Mouse (Mus musculus): ENCODE measurements around the gene Prkaca. TPM values are rescaled to one million over a fixed set of nuclear protein-coding genes. Genes with fewer than 3 reads are reported as not detected.
A peak's percentile ranks its signal among the peaks of the same experiment; 100 is the strongest.
"Not testable (repeated sequence)": the region's sequence is repeated elsewhere in the genome, so short reads cannot be mapped to it uniquely, and the experiment has no call there.

Prkaca gene
- polyA plus RNA-seq, 1 experiment from 2014 or later, result 59.2 TPM

GRCm38 (mm10) chr8:83982449-83982848, 9.7 kb downstream of the Prkaca start:
- 93% methylated on average over 4 of the region's 4 CpGs for WGBS (ENCODE audit: missing documents)
- no peak overlapping the region for H3K27ac ChIP-seq
- peaks cover 45% of the 10 kb centered on the region for H3K36me3 ChIP-seq (ENCODE audit: inconsistent target)
- no peak overlapping the region for H3K4me3 ChIP-seq (ENCODE audit: inconsistent target)
- peaks cover 23% of the 10 kb centered on the region; the same call in 1 of the 2 replicates for H3K79me2 ChIP-seq (ENCODE audit: inconsistent target)

- peaks cover 15% of the 10 kb centered on the region; the same call in 1 of the 2 replicates for H3K79me2 ChIP-seq (ENCODE audit: inconsistent target)
- H3K4me3 ChIP-seq (ENCODE audit: inconsistent target); H3K27ac ChIP-seq: not testable (repeated sequence)
- WGBS (ENCODE audit: missing documents), result 90% methylated on average over 2 of the region's 2 CpGs
- H3K36me3 ChIP-seq (ENCODE audit: inconsistent target), result peaks cover 45% of the 10 kb centered on the region
Measured at GRCm38 (mm10) chr8:83983222-83983621, 10.4 kb downstream of the Prkaca start.

- peak overlapping the region; percentile 62 for H3K27ac ChIP-seq
- no peaks in the 10 kb centered on the region for H3K79me2 ChIP-seq (ENCODE audit: inconsistent target)
- 27% methylated on average over 6 of the region's 7 CpGs for WGBS (ENCODE audit: missing documents)
- no peak overlapping the region for H3K4me3 ChIP-seq (ENCODE audit: inconsistent target)
- H3K36me3 ChIP-seq (ENCODE audit: inconsistent target), result peaks cover 32% of the 10 kb centered on the region
Measured at GRCm38 (mm10) chr8:83989243-83989642, 16.4 kb downstream of the Prkaca start.

- H3K79me2 ChIP-seq (ENCODE audit: inconsistent target), result no peaks in the 10 kb centered on the region
- no peak overlapping the region for H3K4me3 ChIP-seq (ENCODE audit: inconsistent target)
- no peak overlapping the region for H3K27ac ChIP-seq
- peaks cover 25% of the 10 kb centered on the region for H3K36me3 ChIP-seq (ENCODE audit: inconsistent target)
- 93% methylated on average over 14 of the region's 14 CpGs for WGBS (ENCODE audit: missing documents)
Measured at GRCm38 (mm10) chr8:83990170-83990569, 17.4 kb downstream of the Prkaca start.

- no peak overlapping the region for H3K4me3 ChIP-seq (ENCODE audit: inconsistent target)
- H3K27ac ChIP-seq, result no peak overlapping the region
- peaks cover 8% of the 10 kb centered on the region; the same call in 1 of the 2 replicates for H3K36me3 ChIP-seq (ENCODE audit: inconsistent target)
- no peaks in the 10 kb centered on the region for H3K79me2 ChIP-seq (ENCODE audit: inconsistent target)
- 89% methylated on average over 2 of the region's 2 CpGs for WGBS (ENCODE audit: missing documents)
Measured at GRCm38 (mm10) chr8:83992488-83992887, 19.7 kb downstream of the Prkaca start.

- Histone ChIP-seq H3K36me3 (ENCODE audit: inconsistent target) (0 out of 2 replicates have a peak, but pooled peaks cover 8% of the 10 kb centered on the region), H3K79me2 (ENCODE audit: inconsistent target) (peaks cover 3% of the 10 kb centered on the region; the same call in 1 of the 2 replicates), H3K27ac (no peak overlapping the region), H3K4me3 (ENCODE audit: inconsistent target) (no peak overlapping the region)
- 10% methylated on average over 2 of the region's 3 CpGs for WGBS (ENCODE audit: missing documents)
Measured at GRCm38 (mm10) chr8:83994030-83994429, 21.2 kb downstream of the Prkaca start.

GRCm38 (mm10) chr8:83995973-83996372, 23.2 kb downstream of the Prkaca start:
- Histone ChIP-seq H3K79me2 (ENCODE audit: inconsistent target) (peaks cover 6% of the 10 kb centered on the region; the same call in 1 of the 2 replicates), H3K4me3 (ENCODE audit: inconsistent target) (peak overlapping the region; percentile 36; the same call in 1 of the 2 replicates), H3K27ac (no peak overlapping the region), H3K36me3 (ENCODE audit: inconsistent target) (peaks cover 3% of the 10 kb centered on the region; the same call in 1 of the 2 replicates)
- 37% methylated on average over 10 of the region's 12 CpGs for WGBS (ENCODE audit: missing documents)

GRCm38 (mm10) chr8:83996567-83997505, 24.0 kb downstream of the Prkaca start:
- under 1% methylated on average over 47 of the region's 103 CpGs for WGBS (ENCODE audit: missing documents)
- H3K27ac ChIP-seq, result peak overlapping the region; percentile 57
- H3K79me2 ChIP-seq (ENCODE audit: inconsistent target), result peaks cover 6% of the 10 kb centered on the region; the same call in 1 of the 2 replicates
- H3K36me3 ChIP-seq (ENCODE audit: inconsistent target), result no peaks in the 10 kb centered on the region; the same call in 1 of the 2 replicates
- peak overlapping the region; percentile 36 for H3K4me3 ChIP-seq (ENCODE audit: inconsistent target)

- H3K27ac ChIP-seq, result peak within 1 kb of the TSS; percentile 57
- H3K79me2 ChIP-seq (ENCODE audit: inconsistent target), result peaks cover 7% of the 10 kb centered on the region; the same call in 1 of the 2 replicates
- under 1% methylated on average over 50 of the region's 112 CpGs for WGBS (ENCODE audit: missing documents)
- peak within 1 kb of the TSS; percentile 36 for H3K4me3 ChIP-seq (ENCODE audit: inconsistent target)
- H3K36me3 ChIP-seq (ENCODE audit: inconsistent target), result no peaks in the 10 kb centered on the region; the same call in 1 of the 2 replicates
Measured at GRCm38 (mm10) chr8:83997511-83998141, 24.8 kb downstream of the Prkaca start, which contains the start of gene Samd1. TSS of gene Samd1 (plus strand) at chr8:83997672.

GRCm38 (mm10) chr8:83998231-83999056, 25.7 kb downstream of the Prkaca start:
- no peak overlapping the region for H3K27ac ChIP-seq
- H3K4me3 ChIP-seq (ENCODE audit: inconsistent target), result peak overlapping the region; percentile 30
- H3K36me3 ChIP-seq (ENCODE audit: inconsistent target), result no peaks in the 10 kb centered on the region; the same call in 1 of the 2 replicates
- WGBS (ENCODE audit: missing documents), result 7% methylated on average over 38 of the region's 92 CpGs
- peaks cover 16% of the 10 kb centered on the region; the same call in 1 of the 2 replicates for H3K79me2 ChIP-seq (ENCODE audit: inconsistent target)

DNA sequence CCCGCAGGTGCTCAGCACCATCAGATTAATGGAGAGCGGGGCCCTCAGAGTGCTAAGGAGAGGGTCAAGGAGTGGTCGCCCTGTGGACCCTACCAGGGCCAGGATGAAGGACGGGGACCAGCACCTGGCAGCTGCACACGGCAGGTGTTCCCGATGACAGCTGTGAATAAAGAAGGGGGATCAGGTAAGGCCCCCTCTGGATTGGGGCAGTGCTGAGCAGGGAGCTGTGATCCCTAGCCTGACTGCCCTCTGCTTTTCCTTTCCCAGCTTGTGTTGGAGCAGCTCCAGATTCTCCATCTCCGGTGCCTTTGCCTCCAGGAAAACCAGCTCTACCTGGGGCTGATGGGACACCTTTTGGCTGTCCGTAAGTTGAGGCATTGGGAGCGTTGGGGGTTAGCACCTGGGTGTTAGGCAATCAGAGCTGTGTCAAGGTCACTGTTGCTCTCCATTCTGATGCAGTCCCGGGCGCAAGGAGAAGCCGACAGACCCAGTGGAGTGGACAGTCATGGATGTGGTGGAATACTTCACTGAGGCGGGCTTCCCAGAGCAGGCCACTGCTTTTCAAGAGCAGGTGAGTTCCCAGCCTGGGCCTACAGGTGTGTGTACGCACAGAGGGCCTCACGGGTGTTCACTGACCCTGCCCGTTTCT, 26.4 kb downstream of the Prkaca start:
- 91% methylated on average over 16 of the region's 16 CpGs for WGBS (ENCODE audit: missing documents)
- peak overlapping the region; percentile 30; the same call in 1 of the 2 replicates for H3K4me3 ChIP-seq (ENCODE audit: inconsistent target)
- no peaks in the 10 kb centered on the region; the same call in 1 of the 2 replicates for H3K36me3 ChIP-seq (ENCODE audit: inconsistent target)
- H3K27ac ChIP-seq, result no peak overlapping the region
- H3K79me2 ChIP-seq (ENCODE audit: inconsistent target), result peaks cover 23% of the 10 kb centered on the region; the same call in 1 of the 2 replicates

DNA sequence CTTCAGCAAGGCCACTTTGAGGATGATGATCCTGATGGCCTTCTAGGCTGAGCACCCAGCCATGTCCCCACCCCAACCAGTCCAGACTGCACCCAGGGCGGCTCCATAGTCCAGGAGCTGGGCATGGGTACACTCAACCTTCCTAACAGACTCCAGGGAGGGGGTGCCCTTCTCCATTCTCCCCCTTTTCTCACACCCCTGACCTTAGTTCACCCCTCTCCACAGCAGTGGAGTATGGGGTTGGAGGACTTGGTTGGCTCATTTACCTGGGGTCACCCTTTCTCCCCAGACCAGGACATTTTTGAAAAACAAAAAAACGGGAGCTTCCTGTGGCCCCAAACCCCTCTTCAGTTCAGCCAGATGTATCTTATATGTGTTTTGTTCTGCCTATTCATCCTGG, 27.0 kb downstream of the Prkaca start:
- Histone ChIP-seq H3K36me3 (ENCODE audit: inconsistent target) (no peaks in the 10 kb centered on the region; the same call in 1 of the 2 replicates), H3K79me2 (ENCODE audit: inconsistent target) (peaks cover 24% of the 10 kb centered on the region; the same call in 1 of the 2 replicates), H3K27ac (no peak overlapping the region), H3K4me3 (ENCODE audit: inconsistent target) (no peak overlapping the region)
- WGBS (ENCODE audit: missing documents), result 100% methylated on average over 2 of the region's 2 CpGs

- Histone ChIP-seq H3K4me3 (ENCODE audit: inconsistent target) (no peak within 1 kb of the TSS), H3K27ac (no peak within 1 kb of the TSS), H3K79me2 (ENCODE audit: inconsistent target) (peaks cover 24% of the 10 kb centered on the region; the same call in 1 of the 2 replicates), H3K36me3 (ENCODE audit: inconsistent target) (no peaks in the 10 kb centered on the region; the same call in 1 of the 2 replicates)
- 93% methylated on average over 53 of the region's 61 CpGs for WGBS (ENCODE audit: missing documents)
Measured at GRCm38 (mm10) chr8:84001281-84002000, 28.6 kb downstream of the Prkaca start, which contains the start of gene 1700067K01Rik. TSS of gene 1700067K01Rik (plus strand) at chr8:84001502.

Measured in macrophage (primary cell).